Mouse (Mus musculus): ENCODE results near the gene Ldlrad3.

Ldlrad3 gene

DNA sequence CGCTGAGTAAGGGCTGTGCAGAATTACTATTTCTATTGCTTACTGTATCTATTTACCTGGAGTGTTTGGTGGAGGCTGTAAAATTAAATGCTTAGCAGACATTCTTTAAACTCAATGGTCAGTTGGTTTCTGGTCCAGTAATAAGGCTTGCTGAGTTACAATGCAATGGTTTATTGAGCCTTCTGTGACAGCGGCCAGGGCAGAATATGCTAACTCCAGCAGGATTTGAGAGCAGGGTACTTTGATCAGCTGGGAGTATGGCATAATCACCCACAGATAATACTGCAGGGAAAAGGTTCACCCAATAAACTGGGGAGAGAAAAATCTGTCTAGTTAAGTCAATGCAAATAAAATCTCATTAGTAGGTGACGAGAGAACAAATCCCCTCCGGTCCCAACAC lies 220.2 kb downstream of the Ldlrad3 start:
- DNase-seq (ENCODE audit: low spot score in 2 of 2), result no peak

DNA sequence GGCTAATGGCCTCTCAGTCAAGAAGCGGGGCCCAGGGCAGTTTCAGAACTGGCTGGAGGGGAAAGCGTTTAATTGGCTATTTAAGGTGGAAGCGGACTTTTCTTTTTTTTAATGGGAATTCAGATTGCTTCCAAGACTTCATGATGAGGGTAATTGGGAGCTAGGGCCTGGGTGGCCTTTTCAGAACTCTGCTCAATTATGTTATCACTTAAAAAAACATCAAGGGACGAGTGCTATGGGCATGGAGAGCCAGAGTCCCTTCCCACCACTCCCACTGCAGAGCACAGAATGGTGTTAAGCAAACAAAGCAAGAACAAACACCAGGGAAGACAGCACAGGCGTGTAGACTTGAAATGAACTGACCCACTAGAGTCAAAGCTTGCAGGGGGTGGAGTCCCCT lies 220.7 kb downstream of the Ldlrad3 start:
- no peak for DNase-seq (ENCODE audit: low spot score in 2 of 2)

DNA sequence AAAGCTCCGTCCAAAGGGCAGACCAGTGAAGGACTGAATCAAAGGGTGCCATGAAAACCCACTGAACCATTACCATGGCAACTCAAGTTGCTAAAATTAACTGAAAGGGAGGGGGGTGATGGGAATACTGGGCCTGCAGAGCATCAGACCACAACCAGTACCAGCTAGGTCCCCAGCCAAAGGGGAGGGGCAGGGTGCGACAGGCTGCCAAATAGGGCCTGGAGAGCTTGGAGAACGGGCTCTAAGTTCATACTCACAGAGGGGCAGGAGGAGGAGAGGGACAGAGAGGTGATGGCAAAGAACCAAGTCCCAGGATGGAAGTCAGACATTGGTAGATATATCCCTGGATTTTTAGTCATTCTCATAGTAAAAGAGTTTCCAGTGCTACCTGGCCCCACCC lies 222.8 kb downstream of the Ldlrad3 start:
- DNase-seq (ENCODE audit: low spot score in 2 of 2), result peak; percentile 58 to 69

DNA sequence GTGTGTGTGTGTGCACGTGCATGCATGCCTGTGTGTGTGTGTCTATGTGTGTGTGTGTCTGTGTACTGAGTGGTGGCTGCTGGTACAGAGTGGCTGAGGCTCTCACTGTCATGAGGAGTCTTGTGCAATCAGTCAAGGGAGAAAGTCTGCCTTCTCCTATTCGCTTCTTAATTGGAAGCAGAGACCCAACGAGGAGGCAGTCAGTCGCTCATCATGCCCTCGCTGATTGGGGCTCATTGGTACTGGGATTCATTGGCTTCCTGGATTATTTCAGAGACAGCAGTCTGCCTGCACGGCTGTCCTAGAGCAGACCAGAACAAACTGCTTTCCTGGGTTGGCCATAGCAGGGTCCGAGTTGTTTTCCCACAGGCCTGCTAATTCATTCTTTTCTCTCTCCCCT lies 223.8 kb downstream of the Ldlrad3 start:
- DNase-seq (ENCODE audit: low spot score in 2 of 2), result no peak

DNA sequence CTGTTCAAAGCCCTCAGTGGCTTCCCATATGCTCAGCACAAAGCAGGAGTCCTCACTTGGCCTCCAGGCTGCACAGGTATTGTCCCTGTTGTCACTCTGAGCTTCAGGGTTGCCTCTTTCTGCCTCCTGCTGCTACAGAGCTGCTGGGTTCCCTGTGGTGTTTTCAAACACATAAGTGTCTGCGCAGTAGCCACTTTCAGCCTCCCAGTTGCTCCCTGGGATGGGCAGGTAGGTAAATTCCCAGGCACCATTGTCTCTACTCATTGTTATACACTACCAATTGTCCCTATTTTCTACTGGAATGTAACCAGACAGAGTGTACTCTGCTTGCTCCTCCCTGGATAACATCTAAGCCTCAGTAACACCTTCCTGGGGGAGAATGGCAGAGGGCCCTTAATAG lies 224.8 kb downstream of the Ldlrad3 start:
- DNase-seq (ENCODE audit: low spot score in 2 of 2), result no peak

DNA sequence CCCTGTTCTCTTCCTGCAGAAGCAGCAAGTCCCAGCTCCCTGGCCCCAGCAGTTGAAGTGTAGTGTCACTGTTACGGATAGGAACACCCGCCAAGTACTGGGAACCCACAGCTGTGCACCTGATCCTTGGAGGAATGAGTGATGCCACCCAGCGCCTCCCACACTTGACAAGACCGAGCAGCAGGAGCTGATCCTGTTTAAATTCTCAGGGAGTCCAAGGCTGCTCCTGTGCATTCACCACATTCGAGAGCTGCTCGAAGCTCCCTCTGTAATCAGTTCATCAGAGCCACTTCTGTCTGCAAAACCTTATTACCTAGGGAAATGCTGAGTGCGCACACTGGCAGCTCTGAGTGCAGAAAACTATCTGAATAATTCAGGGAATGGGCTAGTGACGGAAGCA lies 225.5 kb downstream of the Ldlrad3 start:
- DNase-seq (ENCODE audit: low spot score in 2 of 2), result peak in 1 of 2 experiments; percentile 44

DNA sequence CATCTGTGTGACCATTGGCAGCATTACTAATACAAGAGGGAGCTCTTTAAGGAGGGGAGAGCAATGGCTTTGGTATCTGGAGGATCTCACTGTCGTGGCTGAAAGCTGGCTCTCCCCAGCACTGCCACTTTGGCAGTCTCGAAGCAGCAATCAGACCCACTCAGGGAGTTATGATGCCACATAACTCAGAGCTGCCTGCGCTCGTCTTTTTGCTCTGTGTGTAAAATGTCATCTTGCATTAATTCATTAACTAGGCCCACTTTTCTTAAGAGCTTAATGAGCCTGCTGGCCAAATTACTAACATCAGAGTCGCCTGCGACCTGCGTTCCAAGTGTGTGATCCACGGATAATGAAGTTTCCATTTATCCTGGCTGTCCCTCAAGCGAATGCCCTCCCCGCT lies 230.1 kb downstream of the Ldlrad3 start:
- no peak for DNase-seq (ENCODE audit: low spot score in 2 of 2)

DNA sequence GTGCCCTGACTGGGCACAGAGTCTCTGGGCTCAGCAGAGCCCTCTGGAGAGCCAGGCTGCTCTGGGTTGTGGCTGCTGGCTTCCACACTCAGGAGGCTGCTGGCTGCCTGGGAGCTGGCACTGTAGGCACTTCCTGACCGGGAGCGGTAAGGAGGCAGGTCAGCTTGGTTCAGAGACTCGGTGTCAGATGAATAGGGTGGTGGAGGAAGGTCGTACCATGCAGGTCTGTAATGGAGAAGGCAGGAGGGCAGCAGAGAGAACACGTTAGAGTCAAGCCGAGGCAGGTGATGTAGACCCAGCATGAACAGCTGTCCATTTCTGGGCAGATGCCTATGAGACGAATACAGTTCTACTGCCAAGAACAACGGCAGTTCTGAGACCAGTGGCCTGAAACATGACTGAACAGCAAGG lies 233.2 kb downstream of the Ldlrad3 start:
- no peak for DNase-seq (ENCODE audit: low spot score in 2 of 2)

DNA sequence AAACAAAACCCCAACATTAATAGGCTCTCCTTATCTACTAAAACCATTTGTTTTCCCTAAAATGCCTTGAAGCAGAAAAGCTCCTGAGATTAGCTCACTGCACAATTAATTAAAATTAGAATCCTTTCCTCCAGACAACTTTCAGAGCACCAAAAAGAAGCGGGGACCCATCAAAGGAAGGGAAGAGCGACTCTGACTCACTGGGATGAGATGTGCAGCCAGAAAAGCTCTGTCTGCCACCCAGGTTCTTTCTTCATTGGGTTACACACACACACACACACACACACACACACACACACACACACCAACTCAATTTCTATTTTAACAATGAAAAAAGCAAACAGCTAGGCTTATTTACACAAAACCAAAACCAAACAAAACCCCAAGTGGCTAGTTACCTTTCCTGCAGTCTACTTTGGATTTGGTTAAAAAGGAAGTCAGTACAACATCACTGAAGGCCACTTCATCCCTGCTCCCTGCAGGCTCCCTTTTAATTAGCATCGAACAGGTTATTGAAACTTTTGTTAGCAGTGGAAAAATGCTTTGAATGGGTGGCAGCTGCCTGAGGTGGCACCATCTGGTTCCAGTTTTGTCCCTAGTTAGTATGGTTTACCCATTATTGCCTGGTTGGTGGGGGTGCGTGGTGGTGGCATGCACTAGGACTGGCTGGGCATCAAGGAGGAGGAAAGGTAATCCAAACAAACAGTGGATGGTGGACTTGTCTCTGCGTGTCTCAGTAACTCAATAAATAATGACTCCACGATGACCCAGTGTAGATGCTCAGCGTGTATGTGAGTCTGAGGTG lies 235.3 kb downstream of the Ldlrad3 start:
- DNase-seq (ENCODE audit: low spot score in 2 of 2), result no peak

DNA sequence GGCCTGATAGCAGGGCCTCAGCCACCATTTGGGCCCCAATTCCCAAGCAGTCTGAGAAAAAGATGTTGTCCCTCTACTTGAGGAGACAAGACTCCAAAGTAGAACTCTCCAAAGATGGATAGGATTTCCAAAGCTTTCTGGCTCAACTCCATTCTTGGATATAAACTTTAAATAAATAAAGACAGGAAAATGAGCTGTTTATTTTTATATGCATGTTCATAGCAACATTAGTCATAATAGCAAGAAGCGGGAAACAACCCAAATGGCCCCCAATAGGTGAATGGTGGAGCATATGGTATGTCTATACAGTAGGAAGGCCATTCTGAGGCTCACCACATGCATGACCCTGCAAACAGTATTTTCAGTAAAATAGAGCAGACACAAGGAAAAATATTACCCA lies 251.2 kb downstream of the Ldlrad3 start:
- DNase-seq (ENCODE audit: low spot score in 2 of 2), result no peak

DNA sequence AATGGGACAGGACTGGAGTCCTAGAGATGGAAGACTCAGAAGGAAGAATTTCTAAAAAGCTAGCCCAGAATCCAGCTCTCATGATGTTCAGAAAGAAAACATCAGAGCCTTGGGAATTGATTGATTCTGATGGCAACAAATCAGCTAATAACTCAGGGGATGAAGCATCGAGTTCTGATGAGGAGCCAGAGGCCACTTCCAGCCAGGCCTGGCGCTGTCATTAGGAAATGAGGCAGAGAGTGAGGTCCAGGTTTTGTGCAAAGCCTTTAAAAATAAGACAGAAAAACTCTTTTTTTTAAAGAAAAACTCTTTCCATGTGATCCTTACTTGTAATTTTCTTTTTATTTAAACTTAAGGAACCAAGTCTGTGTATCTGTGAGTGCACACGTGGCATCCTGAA lies 252.9 kb downstream of the Ldlrad3 start:
- DNase-seq (ENCODE audit: low spot score in 2 of 2), result no peak

DNA sequence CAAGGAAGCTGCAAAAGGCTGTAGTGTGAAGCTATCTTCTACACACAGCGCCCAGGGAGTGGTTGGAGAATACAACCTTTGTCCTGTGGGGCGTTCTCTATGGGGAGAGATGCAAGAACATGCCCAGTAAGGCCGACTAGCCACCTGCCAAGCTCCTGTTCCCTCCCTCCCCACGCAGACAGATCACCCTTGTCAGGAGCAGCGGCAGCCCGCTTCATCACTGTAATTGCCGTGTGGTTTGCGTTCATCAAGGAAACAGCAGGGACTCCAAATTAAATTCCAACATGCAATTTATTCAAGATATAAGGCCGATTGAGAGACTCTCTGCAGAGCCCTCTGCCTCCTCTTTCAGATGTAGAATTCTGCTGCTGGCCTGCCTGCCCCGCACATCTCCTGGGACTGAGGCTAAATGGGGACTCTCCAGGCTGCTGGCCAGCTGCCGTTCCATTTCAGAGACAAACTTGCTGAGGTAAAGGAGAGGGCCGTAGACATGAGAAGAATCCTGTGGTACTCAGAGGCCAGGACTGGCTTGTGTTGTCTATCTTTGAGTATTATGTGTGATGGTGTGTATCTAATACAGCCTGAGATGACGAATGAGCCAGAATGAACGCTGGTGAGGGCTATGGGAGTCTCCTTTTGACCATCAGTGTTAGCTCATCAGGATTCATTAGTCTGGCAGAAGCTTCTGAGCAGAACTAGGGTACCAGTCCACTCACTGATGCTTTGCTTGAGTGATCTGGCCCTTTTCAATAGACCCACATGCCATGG lies 253.8 kb downstream of the Ldlrad3 start:
- DNase-seq (ENCODE audit: low spot score in 2 of 2), result no peak

DNA sequence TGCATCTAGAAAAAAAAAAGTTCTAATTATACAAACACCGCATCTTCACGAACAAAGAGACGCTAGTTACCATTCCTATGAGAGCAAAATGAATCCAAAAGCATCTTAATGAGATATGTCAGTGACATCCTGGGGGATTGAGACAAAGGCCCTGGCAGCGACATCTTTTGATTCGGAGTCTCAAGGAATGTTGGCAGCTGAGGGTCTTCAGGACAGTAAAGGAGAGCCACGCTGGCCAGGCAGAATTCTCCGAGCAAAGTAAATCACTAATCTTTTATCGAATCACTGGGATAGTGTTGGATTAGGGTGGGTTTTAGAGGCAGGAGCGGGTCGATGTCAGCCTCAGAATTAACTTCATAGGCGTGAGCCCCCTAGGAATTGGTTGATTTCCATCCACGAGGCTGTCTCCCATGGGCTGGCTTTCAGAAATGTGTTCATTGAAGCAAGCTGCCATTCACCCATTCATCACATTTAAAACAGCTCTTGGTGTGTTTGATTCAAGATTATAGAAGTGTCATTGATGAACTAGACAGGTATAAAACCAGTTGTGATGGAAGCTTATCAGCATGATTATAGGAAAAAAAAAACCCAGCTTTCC lies 260.5 kb downstream of the Ldlrad3 start:
- DNase-seq (ENCODE audit: low spot score in 2 of 2), result no peak

DNA sequence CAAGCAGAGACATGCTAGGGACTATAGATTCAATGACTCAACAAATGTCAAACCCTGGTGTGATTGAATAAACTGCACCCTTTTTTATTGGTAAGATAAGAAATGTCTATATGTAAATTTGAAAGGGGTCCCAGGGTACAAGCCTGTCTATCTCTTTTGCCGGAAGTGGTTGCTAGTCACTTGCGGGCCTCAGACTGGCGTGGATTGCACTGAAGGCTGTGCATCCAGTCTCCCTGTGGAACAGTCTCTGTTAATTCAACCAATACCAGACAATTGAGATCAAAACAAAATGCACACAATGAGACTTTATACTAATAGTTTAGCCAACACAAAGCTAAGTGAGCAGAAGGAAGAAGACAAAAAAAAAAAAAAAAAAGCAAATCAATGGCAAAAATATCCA lies 261.0 kb downstream of the Ldlrad3 start:
- no peak for DNase-seq (ENCODE audit: low spot score in 2 of 2)

DNA sequence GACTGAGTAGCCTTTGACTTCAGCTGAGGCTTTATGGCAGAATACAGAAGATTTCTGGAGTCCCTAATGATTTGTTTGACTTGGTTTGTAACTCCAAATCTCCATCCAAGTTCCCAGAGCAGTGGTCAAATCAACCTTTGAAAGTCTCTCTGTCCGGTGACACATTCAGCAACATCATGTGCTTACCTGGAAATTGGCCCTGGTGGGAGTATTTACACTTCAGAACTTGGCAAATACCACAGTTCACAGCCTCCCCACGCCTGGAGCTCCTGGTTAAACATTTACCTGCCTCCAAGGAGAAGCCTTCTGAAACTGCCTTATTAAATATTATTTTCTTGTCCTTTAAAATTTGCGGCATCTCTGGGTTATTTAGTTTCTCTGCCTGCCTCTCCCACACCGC lies 263.0 kb downstream of the Ldlrad3 start:
- no peak for DNase-seq (ENCODE audit: low spot score in 2 of 2)

DNA sequence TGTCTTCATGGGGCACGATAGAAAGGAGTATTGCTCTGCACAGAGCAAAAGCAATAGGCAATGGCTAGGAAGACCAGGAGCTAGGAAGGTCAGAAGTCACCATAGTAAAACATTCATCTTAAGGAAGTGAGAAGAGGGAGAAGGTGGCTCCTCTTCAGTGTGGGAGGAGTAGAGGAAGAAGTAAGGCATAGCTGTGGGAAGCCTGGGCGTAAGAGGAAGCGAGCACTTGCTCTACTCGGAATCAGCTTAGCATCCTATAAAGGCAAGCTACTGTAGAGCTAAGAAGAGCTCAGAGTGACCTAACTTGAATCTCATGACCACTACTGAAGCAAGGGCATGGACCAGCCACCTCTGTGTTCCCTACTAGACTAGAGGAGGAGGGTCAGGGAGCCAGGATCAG lies 263.9 kb downstream of the Ldlrad3 start:
- DNase-seq (ENCODE audit: low spot score in 2 of 2), result no peak

DNA sequence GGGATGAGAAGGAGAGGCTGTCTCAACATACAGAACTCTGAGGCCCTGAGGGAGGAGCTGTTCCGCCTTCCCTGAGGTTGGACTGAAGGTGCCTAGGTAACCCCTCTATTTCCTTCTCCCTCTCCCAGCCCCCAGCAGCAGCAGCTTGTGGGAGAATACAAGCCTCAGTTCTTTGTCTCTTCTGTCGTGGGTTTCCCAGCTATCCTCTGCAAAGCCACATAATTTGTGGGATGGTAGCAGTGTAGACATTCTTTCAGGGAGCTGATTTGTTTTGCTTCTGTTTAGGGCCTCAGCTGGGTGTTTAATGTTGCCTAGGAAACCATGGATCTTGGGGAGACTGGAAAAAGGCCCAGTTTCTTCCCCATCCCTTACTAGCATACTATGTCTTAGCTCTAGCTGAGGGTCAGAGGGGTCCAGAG lies 266.0 kb downstream of the Ldlrad3 start:
- DNase-seq (ENCODE audit: low spot score in 2 of 2), result no peak

DNA sequence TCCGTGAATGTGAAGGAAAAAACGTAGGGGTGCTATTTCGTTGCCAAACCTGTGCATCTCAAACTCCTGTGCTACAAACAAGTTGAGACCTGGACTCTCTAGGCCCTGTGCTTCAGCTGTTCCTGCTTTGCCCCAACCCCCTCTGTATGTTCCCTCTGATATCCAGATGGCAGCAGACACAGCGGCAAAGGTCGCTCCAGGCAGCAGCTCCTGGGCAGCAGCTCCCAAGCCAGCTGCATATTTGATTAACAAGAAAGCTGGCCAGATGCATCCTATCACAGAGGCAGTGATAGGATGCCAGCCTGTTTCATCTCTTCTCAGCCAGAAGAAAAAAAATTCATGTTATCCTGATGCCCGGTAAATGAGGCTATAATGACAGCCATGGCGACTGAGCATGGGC lies 267.7 kb downstream of the Ldlrad3 start:
- no peak for DNase-seq (ENCODE audit: low spot score in 2 of 2)

DNA sequence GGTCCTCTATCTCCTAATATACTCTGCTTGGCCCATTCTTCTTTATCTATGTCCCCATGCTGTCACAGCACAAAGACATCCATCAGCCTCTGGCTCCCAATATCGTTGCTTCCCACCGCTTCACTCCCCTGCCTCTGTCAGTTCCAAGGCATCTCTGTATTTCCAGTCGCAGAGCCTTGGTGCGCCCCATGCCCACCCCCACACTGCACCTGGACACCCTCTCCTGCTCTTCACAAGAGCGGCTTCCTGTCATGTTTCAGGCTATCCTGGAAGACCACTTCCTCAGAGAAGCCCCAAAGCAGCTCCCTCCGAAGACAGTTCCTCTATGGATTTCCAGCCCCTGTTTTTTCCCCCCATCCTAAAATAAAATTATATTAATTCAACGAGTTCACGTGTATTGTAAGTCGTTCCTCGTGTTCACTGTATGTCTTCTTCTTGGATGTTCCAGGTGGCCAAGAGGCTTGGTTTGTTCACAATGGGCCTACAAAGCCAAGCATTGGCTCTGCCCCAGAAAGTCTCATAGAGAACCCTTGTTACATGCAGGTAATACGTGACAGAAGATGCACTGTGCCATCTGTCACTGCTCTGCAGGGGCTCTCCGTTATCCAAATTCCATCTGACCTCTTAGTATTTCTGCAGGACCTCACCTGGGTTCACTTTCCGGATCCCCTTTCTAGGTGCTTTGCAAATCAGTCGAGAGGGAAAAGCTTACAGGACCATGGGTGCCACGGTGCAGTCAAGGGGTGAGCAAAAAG lies 276.7 kb downstream of the Ldlrad3 start:
- no peak for DNase-seq (ENCODE audit: low spot score in 2 of 2)

DNA sequence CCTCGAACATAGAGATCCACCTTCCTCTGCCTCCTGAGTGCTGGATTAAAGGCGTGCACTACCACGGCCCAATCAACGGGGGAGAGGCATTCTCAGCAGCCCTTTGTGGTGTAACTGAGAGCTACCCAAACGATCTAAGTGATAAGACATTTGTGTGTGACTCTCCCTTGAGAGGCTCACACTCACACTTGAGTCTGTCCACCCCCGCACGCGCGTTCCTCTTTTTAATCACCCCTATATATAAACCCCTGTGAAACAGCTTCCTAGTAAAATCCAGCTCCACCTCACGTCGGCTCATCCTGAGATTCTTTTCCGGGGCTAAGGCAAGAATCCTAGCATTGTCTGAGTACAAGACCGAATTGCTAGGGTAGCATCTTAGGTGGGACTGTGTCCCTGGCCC lies 277.4 kb downstream of the Ldlrad3 start:
- DNase-seq (ENCODE audit: low spot score in 2 of 2), result no peak

DNA sequence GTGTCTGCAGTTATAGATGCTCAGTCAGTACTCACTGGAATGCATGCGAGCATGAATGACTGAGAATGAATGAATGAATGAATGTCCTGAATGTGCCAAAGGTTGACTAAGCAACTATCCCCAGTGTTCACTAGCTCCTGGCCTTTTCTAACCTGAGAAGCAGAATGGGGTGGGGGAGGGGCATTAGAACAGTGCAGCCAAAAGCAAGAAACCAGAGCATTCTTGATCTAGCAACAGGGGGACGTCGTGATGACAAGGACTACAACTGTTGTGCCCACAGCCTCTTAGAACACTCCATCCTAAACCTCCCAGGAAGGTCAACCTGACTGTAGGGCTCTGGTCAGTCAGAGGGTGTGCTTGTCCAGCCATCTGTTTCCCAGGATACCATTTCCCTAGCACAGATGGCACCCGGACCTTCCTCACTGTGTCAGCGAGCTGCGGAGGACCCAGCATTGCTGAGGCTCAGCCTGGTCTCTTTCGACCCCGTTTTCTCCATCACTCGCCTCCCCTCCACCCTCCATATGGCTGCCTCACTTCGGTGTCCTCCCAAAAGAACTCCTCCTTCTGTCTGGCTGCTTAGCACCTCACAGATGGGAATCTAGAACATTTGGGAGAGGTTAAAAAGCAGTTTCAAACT lies 278.7 kb downstream of the Ldlrad3 start:
- DNase-seq (ENCODE audit: low spot score in 2 of 2), result peak; percentile 55 to 62

DNA sequence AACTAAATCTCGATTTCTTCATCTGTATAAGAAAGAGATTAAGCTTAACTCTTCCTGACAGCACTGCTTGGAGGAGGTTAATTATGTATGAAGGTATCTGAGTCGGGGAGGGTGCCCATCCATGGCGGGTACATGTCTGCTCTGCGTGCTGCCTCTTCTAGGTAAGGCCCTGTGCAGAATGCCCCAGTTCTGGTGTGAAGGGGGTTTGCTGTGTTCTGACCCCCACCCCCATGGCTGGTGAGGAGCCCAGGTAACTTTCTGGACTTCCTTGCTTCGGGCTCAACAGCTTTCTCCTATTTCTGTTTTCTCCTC lies 279.9 kb downstream of the Ldlrad3 start:
- DNase-seq (ENCODE audit: low spot score in 2 of 2), result no peak

All from right cerebral cortex, postnatal 10 days (tissue).